Mouse (Mus musculus) bone marrow, adult 2 months (tissue): ENCODE data around the gene Tff3.

ENCODE experiments used
- CTCF ChIP-seq: fragments of 200-500 bp; IDR thresholded peaks from 2 replicates; pipeline ENCODE4 v1.5.1; 2011; ENCODE audit warnings: low read length, control low read depth; ENCODE audit not compliant: control insufficient read depth, insufficient read depth
- POLR2A ChIP-seq: fragments of 200-500 bp; IDR thresholded peaks from 2 replicates; pipeline ENCODE4 v1.6.1; 2011; ENCODE audit warnings: low read depth, mild to moderate bottlenecking, control low read depth, low read length, borderline replicate concordance; ENCODE audit not compliant: control insufficient read depth

DNA sequence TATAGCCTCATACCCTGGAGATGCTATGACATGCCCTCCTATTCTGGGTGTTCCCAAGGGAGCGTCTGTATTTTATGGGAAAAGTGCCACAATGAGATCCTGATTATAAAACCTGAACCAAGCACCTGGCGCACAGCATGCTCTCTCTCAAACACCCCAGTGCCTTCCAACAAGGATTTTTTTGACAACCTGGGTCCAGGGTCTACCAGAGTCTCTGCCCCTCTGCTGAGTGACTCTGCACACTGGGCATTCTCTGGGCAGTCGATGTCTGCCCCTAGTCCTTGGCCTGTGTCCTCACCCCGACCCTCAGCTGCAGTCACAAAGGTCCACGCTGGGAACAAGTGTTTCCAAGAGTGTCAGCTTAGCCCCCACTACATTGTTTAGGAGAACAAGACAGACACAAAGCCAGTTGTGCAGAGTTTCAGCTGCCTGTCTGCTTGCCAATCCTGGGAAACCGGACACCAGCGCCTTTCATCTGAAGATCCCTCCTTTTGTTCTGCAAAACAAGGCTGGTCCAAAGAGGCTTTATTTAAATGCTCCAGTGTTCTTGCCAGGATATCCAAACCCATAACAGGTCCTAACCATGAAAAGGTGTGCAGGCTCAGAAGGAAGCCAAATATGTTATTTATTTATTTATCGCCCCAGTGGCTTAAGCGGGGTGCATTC lies 16.1 kb downstream of the Tff3 start:
- TF ChIP-seq CTCF (no peak), POLR2A (no peak)
